Mouse (Mus musculus) embryonic facial prominence, embryonic 15.5 days (tissue): ENCODE measurements around the gene Cse1l. TPM values are rescaled to one million over a fixed set of nuclear protein-coding genes. Genes with fewer than 3 reads are reported as not detected.

Source experiments
- ATAC-seq: fragments of 200-750 bp; cut with Nextera tagmentation; 2 replicates; pipeline ENCODE4 v1.8.0; 2017; ENCODE audit warnings: low read depth, moderate TSS enrichment; ENCODE audit not compliant: insufficient number of reproducible peaks, low FRiP score, low TSS enrichment
- H3K27ac ChIP-seq: fragments of 300-500 bp; sonication (generic); replicated peaks from 2 replicates; pipeline ENCODE4 v1.5.1; 2015; ENCODE audit warnings: mild to moderate bottlenecking, inconsistent platforms
- H3K27me3 ChIP-seq: fragments of 300-500 bp; sonication (generic); 2 replicates; pipeline ENCODE4 v1.6.1; 2015; ENCODE audit warnings: inconsistent platforms
- H3K36me3 ChIP-seq: fragments of 300-500 bp; sonication (generic); 2 replicates; pipeline ENCODE4 v1.6.1; 2015; ENCODE audit warnings: mild to moderate bottlenecking, inconsistent platforms
- H3K4me1 ChIP-seq: fragments of 300-500 bp; sonication (generic); 2 replicates; pipeline ENCODE4 v1.6.1; 2015; ENCODE audit warnings: inconsistent platforms
- H3K4me2 ChIP-seq: fragments of 300-500 bp; sonication (generic); replicated peaks from 2 replicates; pipeline ENCODE4 v1.6.1; 2015; ENCODE audit warnings: mild to moderate bottlenecking, inconsistent platforms
- H3K4me3 ChIP-seq: fragments of 300-500 bp; sonication (generic); replicated peaks from 2 replicates; pipeline ENCODE4 v1.5.1; 2015; ENCODE audit warnings: mild to moderate bottlenecking, inconsistent platforms
- H3K9ac ChIP-seq: fragments of 300-500 bp; sonication (generic); 2 replicates; pipeline ENCODE4 v1.6.1; 2015; ENCODE audit warnings: inconsistent platforms
- H3K9me3 ChIP-seq: fragments of 300-500 bp; sonication (generic); replicated peaks from 2 replicates; pipeline ENCODE4 v1.6.1; 2016; ENCODE audit warnings: inconsistent platforms
- WGBS: fragments of 180-500 bp; shearing (Covaris S2); methylation state at CpG from one replicate; pipeline ENCODE4 v1.1.7; 2015; 5-methylcytosine and 5-hydroxymethylcytosine counted together
- polyA plus RNA-seq: library from polyadenylated mRNA; unstranded; fragments of >200 nt; fragmentation: Nextera tagmentation; extraction: Ambion mirVana; gene quantifications from 2 replicates; pipeline ENCODE4 v1.2.1, GENCODE M21; 2015

Gene Cse1l
- polyA plus RNA-seq, 1 experiment from 2014 or later, result 92.2 TPM

DNA sequence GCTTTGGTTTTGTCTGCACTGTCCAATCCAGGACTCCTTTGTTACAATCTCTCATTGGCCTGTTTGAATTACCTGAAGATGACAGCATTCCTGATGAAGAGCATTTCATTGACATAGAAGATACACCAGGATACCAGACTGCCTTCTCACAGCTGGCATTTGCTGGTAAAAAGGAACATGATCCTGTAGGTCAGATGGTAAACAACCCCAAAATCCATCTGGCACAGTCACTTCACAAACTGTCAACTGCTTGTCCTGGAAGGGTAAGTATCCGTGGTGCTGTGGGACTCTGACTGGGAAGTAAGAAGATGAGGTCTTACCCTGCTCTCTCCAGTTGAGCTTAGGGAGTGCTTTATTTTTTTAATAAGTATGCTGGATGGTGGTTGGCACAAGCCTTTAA lies 38.5 kb downstream of the Cse1l start:
- 68% methylated on average over 1 of the region's 1 CpGs for WGBS
- Histone ChIP-seq H3K4me1 (no peaks in the 10 kb centered on the region), H3K36me3 (peaks cover 80% of the 10 kb centered on the region)

DNA sequence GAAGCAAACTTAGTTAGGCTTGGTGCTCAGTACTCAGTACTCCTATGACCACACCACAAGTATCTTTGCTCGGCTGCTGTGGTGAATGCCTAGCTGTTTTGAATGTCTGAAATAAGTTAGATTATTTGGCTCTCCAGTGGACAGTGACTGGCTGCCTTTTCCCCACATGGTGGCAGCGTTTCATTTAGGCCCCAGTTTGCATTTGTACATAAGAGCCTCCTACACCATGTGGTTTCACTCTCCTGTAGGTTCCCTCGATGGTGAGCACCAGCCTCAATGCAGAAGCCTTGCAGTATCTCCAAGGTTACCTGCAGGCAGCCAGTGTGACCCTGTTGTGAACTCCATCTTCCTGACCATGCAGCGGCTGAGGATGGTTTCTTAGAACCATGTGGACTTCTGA lies 39.6 kb downstream of the Cse1l start:
- no peaks in the 10 kb centered on the region for H3K4me1 ChIP-seq
- no peak overlapping the region for H3K9ac ChIP-seq
- H3K9me3 ChIP-seq, result no peaks in the 10 kb centered on the region
- no peak overlapping the region for H3K4me2 ChIP-seq
- no peak overlapping the region for H3K4me3 ChIP-seq
- H3K27me3 ChIP-seq, result no peaks in the 10 kb centered on the region
- WGBS, result 38% methylated on average over 4 of the region's 4 CpGs
- H3K36me3 ChIP-seq, result peaks cover 84% of the 10 kb centered on the region
- no peak overlapping the region for H3K27ac ChIP-seq
- no peak for ATAC-seq

More for the DNA sequence above, 38.5 kb downstream of the Cse1l start:
- H3K9ac ChIP-seq, result no peak overlapping the region
- ATAC-seq, result no peak
- H3K9me3 ChIP-seq, result no peaks in the 10 kb centered on the region
- no peak overlapping the region for H3K4me3 ChIP-seq
- no peak overlapping the region for H3K27ac ChIP-seq
- no peak overlapping the region for H3K4me2 ChIP-seq
- H3K27me3 ChIP-seq, result no peaks in the 10 kb centered on the region

DNA sequence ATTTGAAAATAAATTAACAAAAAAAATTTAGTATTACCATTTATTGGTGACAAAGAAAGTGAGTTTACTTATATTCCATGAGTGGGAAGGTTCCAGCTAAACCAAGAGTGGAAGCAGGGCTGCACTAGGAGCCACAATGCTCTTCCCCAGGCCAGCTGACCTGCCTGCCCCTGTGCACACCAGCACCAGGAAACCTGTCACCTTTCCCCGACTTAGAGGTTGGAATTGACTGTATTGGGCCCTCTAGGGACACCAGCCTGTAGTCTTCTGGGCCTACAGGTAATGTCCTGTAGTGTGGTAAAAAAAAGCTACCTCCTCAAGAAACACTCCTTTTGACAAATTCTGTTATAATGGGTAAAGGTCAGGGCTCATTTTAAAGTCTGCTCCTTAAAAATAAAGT lies 42.4 kb downstream of the Cse1l start:
- Histone ChIP-seq H3K9ac (no peak overlapping the region), H3K4me3 (no peak overlapping the region), H3K27ac (no peak overlapping the region), H3K4me2 (no peak overlapping the region), H3K4me1 (peaks cover 3% of the 10 kb centered on the region; the same call in 1 of the 2 replicates), H3K9me3 (no peaks in the 10 kb centered on the region), H3K27me3 (no peaks in the 10 kb centered on the region), H3K36me3 (peaks cover 89% of the 10 kb centered on the region)
- ATAC-seq, result no peak
- 46% methylated on average over 1 of the region's 1 CpGs for WGBS

DNA sequence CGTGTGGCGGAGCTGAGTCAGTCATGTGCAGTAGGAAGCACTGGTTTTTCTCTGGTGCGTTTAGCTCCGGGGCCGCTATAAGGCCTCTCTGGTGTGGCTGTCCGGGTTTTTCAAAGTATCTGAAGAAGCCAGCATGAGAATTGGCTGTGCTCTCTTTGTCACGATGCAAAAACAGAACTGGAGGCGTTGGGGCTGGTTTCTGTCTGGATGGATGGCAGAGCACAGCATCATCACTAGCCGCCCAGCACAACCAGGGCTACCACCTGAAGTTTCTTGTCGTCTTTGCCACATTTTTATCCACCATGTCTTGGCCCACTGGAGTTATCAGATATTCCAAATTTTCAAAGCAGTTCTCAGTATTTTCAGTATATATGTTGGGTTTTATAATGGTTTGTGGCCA lies 43.1 kb downstream of the Cse1l start:
- WGBS, result 81% methylated on average over 10 of the region's 10 CpGs

DNA sequence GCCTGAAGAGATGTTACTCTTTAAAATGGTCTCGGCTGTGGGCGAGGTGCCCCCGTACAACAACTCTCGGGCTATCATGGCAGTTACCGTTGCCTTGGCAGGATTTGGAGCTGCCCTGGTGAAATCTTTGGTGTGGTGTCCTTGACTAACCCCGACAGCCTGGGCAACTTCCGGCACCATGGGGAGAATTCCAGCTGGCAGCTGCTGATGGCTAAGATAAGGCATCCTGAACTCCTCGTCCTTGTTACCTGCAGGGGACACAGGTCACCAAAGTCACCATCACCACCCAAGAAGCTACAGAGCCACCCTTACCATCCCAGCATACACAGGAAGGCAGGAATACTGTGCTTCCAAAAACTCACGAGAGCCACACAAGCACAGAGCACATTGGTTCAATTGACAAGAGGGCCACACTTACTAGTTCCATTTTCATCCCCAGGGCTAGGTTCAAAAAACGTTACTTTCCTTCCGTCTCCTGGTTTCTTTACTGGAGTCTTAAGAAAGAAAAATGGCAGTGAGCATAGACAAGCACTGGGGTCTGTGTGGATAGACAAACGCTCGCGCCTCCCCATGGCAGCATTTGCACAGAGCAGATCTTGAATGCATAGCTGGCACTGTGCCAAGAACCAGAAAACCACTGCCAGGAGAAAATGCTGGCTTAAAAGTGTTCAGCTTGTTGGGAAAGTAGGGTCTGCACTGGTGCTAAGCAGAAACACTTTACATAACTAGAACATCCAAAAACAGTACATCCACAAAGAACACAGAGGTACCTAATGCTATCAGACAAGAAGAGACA lies 45.2 kb downstream of the Cse1l start:
- no peak overlapping the region for H3K4me2 ChIP-seq
- no peaks in the 10 kb centered on the region for H3K27me3 ChIP-seq
- 72% methylated on average over 14 of the region's 14 CpGs for WGBS
- no peaks in the 10 kb centered on the region for H3K9me3 ChIP-seq
- peaks cover 92% of the 10 kb centered on the region for H3K36me3 ChIP-seq
- no peak overlapping the region for H3K27ac ChIP-seq
- H3K4me3 ChIP-seq, result no peak overlapping the region
- H3K4me1 ChIP-seq, result peaks cover 3% of the 10 kb centered on the region; the same call in 1 of the 2 replicates
- no peak for ATAC-seq
- H3K9ac ChIP-seq, result no peak overlapping the region

More for the DNA sequence above, 43.1 kb downstream of the Cse1l start:
- H3K4me2 ChIP-seq, result no peak overlapping the region
- no peak overlapping the region for H3K9ac ChIP-seq
- H3K27ac ChIP-seq, result no peak overlapping the region
- no peak; the same call in 1 of the 2 replicates for ATAC-seq
- no peak overlapping the region for H3K4me3 ChIP-seq
- H3K4me1 ChIP-seq, result peaks cover 3% of the 10 kb centered on the region; the same call in 1 of the 2 replicates
- no peaks in the 10 kb centered on the region for H3K27me3 ChIP-seq
- no peaks in the 10 kb centered on the region for H3K9me3 ChIP-seq
- H3K36me3 ChIP-seq, result peaks cover 87% of the 10 kb centered on the region

DNA sequence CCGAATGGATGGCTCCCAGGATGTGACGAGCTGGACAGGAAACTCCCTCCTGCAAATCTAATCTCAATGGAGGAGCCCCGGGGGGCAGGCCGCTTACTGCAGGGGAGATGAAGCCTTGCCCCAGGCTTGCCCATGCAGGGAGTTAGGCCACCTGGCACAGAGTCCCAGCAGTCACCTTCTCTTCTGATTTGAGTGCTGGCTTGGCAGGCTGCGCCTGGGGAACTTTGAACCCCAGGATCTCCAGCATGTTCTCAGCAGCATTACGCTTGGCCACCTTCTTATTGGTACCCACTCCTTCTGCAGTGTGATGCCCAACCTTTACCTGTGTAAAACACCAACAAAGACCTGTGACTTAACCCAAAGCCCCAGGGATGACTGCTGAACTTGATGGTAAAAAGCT lies 46.3 kb downstream of the Cse1l start:
- Histone ChIP-seq H3K36me3 (peaks cover 93% of the 10 kb centered on the region), H3K9ac (no peak overlapping the region)
- 81% methylated on average over 6 of the region's 6 CpGs for WGBS

DNA sequence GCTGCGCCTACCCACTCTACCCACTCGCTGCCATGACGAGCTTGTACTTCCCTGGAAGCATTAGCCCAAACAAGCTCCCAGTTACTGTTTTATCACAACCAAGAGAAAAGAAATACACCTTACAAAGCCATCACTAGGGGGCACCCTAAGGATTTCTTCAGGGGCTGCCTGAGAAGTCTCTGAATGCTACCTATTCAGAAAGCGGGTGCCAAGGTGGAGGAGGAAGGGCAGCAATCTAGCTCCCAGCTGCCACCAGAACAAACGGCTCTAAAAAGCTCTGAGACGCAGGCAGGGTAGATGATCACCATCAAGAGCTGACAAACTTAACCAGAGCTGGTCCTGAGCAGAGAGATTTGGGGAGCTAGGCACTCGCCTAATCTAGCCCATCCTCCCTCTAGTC lies 51.0 kb downstream of the Cse1l start:
- no peak for ATAC-seq
- no peaks in the 10 kb centered on the region for H3K27me3 ChIP-seq
- no peak overlapping the region for H3K4me2 ChIP-seq
- H3K9ac ChIP-seq, result no peak overlapping the region
- no peaks in the 10 kb centered on the region for H3K4me1 ChIP-seq
- no peak overlapping the region for H3K4me3 ChIP-seq
- H3K36me3 ChIP-seq, result peaks cover 89% of the 10 kb centered on the region
- H3K9me3 ChIP-seq, result no peaks in the 10 kb centered on the region
- H3K27ac ChIP-seq, result no peak overlapping the region
- WGBS, result 49% methylated on average over 7 of the region's 7 CpGs

More for the DNA sequence above, 46.3 kb downstream of the Cse1l start:
- Histone ChIP-seq H3K4me1 (peaks cover 3% of the 10 kb centered on the region; the same call in 1 of the 2 replicates), H3K9me3 (no peaks in the 10 kb centered on the region), H3K4me3 (no peak overlapping the region), H3K27me3 (no peaks in the 10 kb centered on the region), H3K4me2 (no peak overlapping the region), H3K27ac (no peak overlapping the region)
- ATAC-seq, result no peak

DNA sequence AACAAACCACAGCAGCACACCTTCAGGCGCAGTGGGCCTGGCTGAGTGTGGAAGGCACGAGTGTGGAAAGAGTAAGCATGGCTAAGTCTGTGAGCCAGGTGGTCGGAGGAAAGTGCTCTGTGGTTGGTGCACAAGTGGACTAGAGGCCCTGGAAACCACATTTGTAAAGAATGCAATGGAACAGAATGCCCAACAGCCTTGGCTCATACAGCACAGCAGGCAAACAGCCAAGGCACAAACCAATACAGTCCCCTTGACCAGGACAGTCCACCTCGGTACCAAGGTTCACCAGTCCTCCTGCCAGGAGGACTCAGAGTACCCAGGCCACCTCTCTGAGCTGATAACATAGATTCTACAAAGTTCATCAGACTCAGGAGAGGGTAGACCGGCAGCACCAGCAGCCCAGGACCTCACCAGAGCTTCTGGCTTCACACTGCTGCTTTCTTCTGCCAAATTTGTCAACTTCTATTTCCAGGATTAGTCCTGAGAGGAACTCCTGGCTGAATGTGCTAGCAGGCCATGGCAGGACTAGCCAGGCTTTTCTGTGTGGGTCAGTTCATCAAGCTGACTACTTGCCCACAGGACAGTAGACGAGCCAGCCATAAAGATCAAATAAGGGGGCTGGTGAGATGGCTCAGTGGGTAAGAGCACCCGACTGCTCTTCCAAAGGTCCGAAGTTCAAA lies 54.9 kb downstream of the Cse1l start:
- H3K4me1 ChIP-seq, result no peaks in the 10 kb centered on the region
- no peaks in the 10 kb centered on the region for H3K9me3 ChIP-seq
- no peaks in the 10 kb centered on the region for H3K27me3 ChIP-seq
- H3K4me3 ChIP-seq, result no peak overlapping the region
- no peak overlapping the region for H3K4me2 ChIP-seq
- WGBS, result 87% methylated on average over 8 of the region's 8 CpGs
- ATAC-seq, result no peak
- H3K36me3 ChIP-seq, result peaks cover 66% of the 10 kb centered on the region
- no peak overlapping the region for H3K27ac ChIP-seq
- H3K9ac ChIP-seq, result no peak overlapping the region

DNA sequence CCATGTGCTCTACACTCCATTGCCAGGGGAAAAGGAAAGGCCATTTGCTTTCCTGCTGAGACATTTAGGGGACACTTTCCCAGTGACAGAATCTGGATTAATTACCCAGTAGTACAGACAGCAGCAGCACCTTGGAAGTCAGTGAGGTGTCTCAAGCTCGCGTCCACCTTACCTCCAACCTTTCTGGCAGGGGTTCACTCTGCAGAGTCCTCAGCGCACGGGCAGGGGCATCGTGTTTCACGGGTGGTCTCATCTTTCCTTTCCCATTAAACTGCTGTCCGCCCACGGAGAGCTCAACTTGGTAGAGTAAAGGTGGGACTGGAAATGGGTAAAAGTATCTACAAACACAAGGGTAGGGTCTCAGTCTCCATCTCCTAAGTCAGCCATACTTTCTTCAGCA lies 57.4 kb downstream of the Cse1l start:
- ATAC-seq, result no peak
- WGBS, result 68% methylated on average over 8 of the region's 8 CpGs
- Histone ChIP-seq H3K9me3 (no peaks in the 10 kb centered on the region), H3K4me2 (no peak overlapping the region), H3K27me3 (no peaks in the 10 kb centered on the region), H3K27ac (no peak overlapping the region), H3K4me3 (no peak overlapping the region), H3K9ac (no peak overlapping the region), H3K36me3 (peaks cover 44% of the 10 kb centered on the region), H3K4me1 (no peaks in the 10 kb centered on the region)

DNA sequence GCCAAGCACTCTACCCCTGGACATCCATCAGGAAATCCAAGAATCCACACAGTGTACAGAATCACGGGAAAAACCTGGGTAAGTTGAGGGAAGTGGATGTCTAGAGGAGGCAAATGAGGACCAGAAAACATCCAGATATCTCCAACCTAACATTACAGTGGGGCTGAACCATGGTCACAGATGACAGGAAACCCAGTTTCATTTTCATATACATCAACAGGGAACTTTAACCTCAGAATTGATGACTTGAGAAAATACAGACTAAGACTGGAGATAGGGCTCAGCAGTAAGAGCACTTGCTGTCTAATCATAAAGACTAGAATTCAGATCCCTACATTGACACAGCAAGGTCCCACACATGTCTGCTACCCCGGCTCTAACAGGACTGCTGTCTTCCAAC lies 58.9 kb downstream of the Cse1l start:
- Histone ChIP-seq H3K9me3 (no peaks in the 10 kb centered on the region), H3K4me2 (no peak overlapping the region), H3K27me3 (no peaks in the 10 kb centered on the region), H3K4me1 (no peaks in the 10 kb centered on the region), H3K27ac (no peak overlapping the region), H3K9ac (no peak overlapping the region), H3K4me3 (no peak overlapping the region), H3K36me3 (peaks cover 29% of the 10 kb centered on the region)
- no peak for ATAC-seq
- WGBS, result 84% methylated on average over 2 of the region's 2 CpGs

DNA sequence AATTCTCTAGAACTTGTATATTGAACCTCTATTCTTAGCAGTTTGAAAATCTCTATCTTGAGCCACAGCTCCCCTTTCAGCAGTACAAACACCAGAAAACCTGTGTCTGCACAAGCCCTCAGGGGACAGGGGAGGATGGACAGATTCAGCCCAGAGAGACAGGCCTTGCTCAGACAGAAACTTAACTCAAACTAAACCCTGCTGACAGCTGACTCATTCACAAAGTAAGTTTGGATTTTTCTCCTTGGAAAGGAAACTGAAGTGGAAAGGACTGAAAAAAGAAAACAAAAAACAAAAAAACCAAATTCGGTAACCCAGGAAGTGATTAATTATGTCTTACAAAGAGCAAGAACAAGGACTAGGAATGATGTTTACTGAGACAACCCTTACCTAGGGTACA lies 67.3 kb downstream of the Cse1l start:
- no peak overlapping the region for H3K4me3 ChIP-seq
- H3K27ac ChIP-seq, result no peak overlapping the region
- no peak overlapping the region for H3K4me2 ChIP-seq
- 54% methylated on average over 1 of the region's 1 CpGs for WGBS
- H3K9ac ChIP-seq, result no peak overlapping the region
- no peaks in the 10 kb centered on the region for H3K36me3 ChIP-seq
- H3K4me1 ChIP-seq, result peaks cover 41% of the 10 kb centered on the region
- H3K9me3 ChIP-seq, result no peaks in the 10 kb centered on the region
- H3K27me3 ChIP-seq, result no peaks in the 10 kb centered on the region
- no peak for ATAC-seq
